Mouse (Mus musculus): ENCODE results near the gene Dock2. TPM values are rescaled to one million over a fixed set of nuclear protein-coding genes. Genes with fewer than 3 reads are reported as not detected.
A peak's percentile ranks its signal among the peaks of the same experiment; 100 is the strongest.

Dock2 gene
- total RNA-seq, 2 experiments from 2014 or later = 2.7 to 3.8 TPM

DNA sequence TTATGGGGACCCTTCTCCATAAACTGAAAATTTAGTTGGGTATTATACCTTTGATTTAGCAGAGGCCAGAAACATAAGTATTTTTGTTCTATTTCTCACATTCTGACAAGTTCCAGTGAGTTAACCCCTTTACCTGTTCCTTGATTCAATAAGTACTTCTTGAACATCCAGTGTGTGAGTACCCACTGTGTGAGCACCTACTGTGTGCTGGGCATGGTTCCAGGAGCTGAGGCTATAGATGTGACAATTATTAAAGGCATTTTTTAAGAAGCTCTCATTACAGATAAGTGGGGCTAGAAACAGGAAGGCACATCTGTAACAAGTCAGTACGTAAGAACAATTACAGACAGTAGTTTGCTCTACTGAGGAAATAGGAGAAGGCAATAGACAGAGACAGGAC lies 464.4 kb downstream of the Dock2 start:
- Histone ChIP-seq H3K4me3 (no peak overlapping the region), H3K27ac (no peak overlapping the region)
- DNase-seq (ENCODE audit: extremely low spot score in 1 of 2, low spot score in 2 of 2) = no peak
- intact Hi-C loops (cut with DNase I) = loop anchor here (5.0 kb wide), 2 partner anchors 148 to 388 kb away; no protein-coding TSS in a partner anchor
- TF ChIP-seq CTCF (IDR thresholded peaks at IDR 0.05) = no peak

GRCm38 (mm10) chr11:34317001-34317400 lies 466.7 kb downstream of the Dock2 start:
- no peak for TF ChIP-seq CTCF (IDR thresholded peaks at IDR 0.05)
- intact Hi-C loops (cut with DNase I) = loop anchor here (2.0 to 5.0 kb wide), 3 partner anchors 104 to 390 kb away; no protein-coding TSS in a partner anchor
- peak; percentile 21 to 22 for DNase-seq (ENCODE audit: extremely low spot score in 1 of 2, low spot score in 2 of 2)
- H3K4me3 ChIP-seq = no peak overlapping the region; the same call in 1 of the 2 replicates
- no peak overlapping the region for H3K27ac ChIP-seq

- H3K4me3 ChIP-seq = no peak overlapping the region
- H3K27ac ChIP-seq = no peak overlapping the region
- intact Hi-C loops (cut with DNase I) = loop anchor here (2.0 to 5.0 kb wide), 3 partner anchors 105 to 391 kb away; no protein-coding TSS in a partner anchor
- no peak for DNase-seq (ENCODE audit: extremely low spot score in 1 of 2, low spot score in 2 of 2)
- TF ChIP-seq CTCF (IDR thresholded peaks at IDR 0.05) = no peak
These were observed 467.5 kb downstream of the Dock2 start for GRCm38 (mm10) chr11:34316176-34316575.

DNA sequence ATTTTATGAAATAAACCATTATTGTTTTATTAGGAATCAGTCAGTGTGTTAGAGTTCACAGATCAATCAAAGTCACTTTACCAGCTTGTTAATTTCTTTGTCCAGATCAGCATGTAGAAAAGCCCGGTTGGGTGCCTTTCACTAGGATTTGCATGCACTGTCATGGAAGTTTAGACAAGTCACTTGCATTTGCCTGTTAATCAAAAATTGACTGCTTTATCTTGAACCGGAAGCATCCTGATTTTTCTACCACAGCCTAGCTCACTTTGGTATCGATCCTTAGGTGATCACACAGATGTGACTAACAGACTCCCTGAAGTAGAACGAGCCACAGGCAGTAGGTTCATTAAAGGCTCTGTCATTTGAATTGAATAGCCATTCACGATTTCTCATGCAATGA lies 468.3 kb downstream of the Dock2 start:
- Histone ChIP-seq H3K27ac (no peak overlapping the region), H3K4me3 (peak overlapping the region; percentile 34; the same call in 1 of the 2 replicates)
- intact Hi-C loops (cut with DNase I) = loop anchor here (5.0 kb wide), 2 partner anchors 152 to 392 kb away; no protein-coding TSS in a partner anchor
- TF ChIP-seq CTCF (IDR thresholded peaks at IDR 0.05) = no peak
- no peak for DNase-seq (ENCODE audit: extremely low spot score in 1 of 2, low spot score in 2 of 2)

GRCm38 (mm10) chr11:34314534-34315379 lies 468.9 kb downstream of the Dock2 start, which contains the start of gene Fam196b:
TSS of gene Fam196b (plus strand) at chr11:34314822.
- TF ChIP-seq CTCF (IDR thresholded peaks at IDR 0.05) = peak; percentile 58
- intact Hi-C loops (cut with DNase I) = loop anchor here (5.0 kb wide), 3 partner anchors 77 to 393 kb away; no protein-coding TSS in a partner anchor
- peak; percentile 22 to 45 for DNase-seq (ENCODE audit: extremely low spot score in 1 of 2, low spot score in 2 of 2)
- peak within 1 kb of the TSS; percentile 34 for H3K4me3 ChIP-seq
- H3K27ac ChIP-seq = no peak within 1 kb of the TSS

DNA sequence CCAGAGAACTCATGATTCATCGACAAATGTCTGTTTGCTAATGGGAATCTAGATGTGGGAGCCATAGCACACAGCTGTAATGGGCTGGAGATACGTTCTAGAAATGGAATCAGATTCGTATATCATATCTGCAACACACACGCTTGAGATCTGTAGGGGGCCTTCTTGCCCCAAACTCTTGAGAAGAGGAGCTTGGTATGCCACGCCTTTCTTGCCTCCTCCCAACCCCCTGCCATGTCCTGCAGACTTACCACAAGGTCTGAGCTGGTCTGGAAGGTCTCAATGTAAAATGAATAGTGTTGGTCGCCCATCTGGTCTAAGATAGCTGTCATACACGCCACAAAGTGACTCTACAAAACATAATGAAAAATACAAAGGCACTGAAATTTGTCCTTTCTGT lies 471.5 kb downstream of the Dock2 start:
- intact Hi-C loops (cut with DNase I) = loop anchor here (5.0 kb wide), 1 partner anchor 75 kb away; no protein-coding TSS in a partner anchor
- DNase-seq (ENCODE audit: extremely low spot score in 1 of 2, low spot score in 2 of 2) = no peak
- Histone ChIP-seq H3K4me3 (no peak overlapping the region), H3K27ac (no peak overlapping the region)
- no peak for TF ChIP-seq CTCF (IDR thresholded peaks at IDR 0.05)

GRCm38 (mm10) chr11:34311717-34312116 lies 472.0 kb downstream of the Dock2 start:
- DNase-seq (ENCODE audit: extremely low spot score in 1 of 2, low spot score in 2 of 2) = no peak
- Histone ChIP-seq H3K27ac (no peak overlapping the region), H3K4me3 (no peak overlapping the region)
- no peak for TF ChIP-seq CTCF (IDR thresholded peaks at IDR 0.05)
- intact Hi-C loops (cut with DNase I) = loop anchor here (5.0 kb wide), 1 partner anchor 74 kb away; no protein-coding TSS in a partner anchor

DNA sequence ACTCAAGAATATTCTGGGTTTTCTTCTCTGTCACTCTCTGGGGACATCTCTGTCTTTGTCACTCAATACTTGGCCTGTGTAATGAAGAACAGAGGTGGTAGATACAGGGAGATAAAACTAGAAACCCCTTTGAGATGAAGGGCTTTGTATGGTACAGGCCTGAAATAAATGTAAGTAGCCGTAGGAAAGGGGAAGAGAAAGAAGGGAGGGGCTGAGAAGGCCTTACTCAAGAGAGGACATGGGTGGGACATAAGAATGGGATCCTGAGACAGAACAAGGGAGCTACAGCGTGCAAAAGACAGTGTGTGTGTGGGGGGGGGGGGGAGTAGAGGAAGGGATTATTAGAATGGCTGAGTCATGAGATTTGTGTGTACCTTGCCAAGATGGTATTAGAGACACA lies 474.3 kb downstream of the Dock2 start:
- Histone ChIP-seq H3K27ac (no peak overlapping the region), H3K4me3 (no peak overlapping the region)
- intact Hi-C loops (cut with DNase I) = loop anchor here (5.0 kb wide), 1 partner anchor 503 kb away; no protein-coding TSS in a partner anchor
- TF ChIP-seq CTCF (IDR thresholded peaks at IDR 0.05) = no peak
- no peak for DNase-seq (ENCODE audit: extremely low spot score in 1 of 2, low spot score in 2 of 2)

GRCm38 (mm10) chr11:34308731-34309130 lies 475.0 kb downstream of the Dock2 start:
- Histone ChIP-seq H3K27ac (no peak overlapping the region), H3K4me3 (no peak overlapping the region)
- intact Hi-C loops (cut with DNase I) = loop anchor here (5.0 kb wide), 1 partner anchor 504 kb away; no protein-coding TSS in a partner anchor
- TF ChIP-seq CTCF (IDR thresholded peaks at IDR 0.05) = no peak
- DNase-seq (ENCODE audit: extremely low spot score in 1 of 2, low spot score in 2 of 2) = no peak

GRCm38 (mm10) chr11:34306231-34306630 lies 477.5 kb downstream of the Dock2 start:
- intact Hi-C loops (cut with DNase I) = loop anchor here (5.0 kb wide), 1 partner anchor 506 kb away; no protein-coding TSS in a partner anchor
- TF ChIP-seq CTCF (IDR thresholded peaks at IDR 0.05) = no peak
- Histone ChIP-seq H3K4me3 (no peak overlapping the region), H3K27ac (no peak overlapping the region)
- no peak for DNase-seq (ENCODE audit: extremely low spot score in 1 of 2, low spot score in 2 of 2)

- intact Hi-C loops (cut with DNase I) = no loop called here
- TF ChIP-seq CTCF (IDR thresholded peaks at IDR 0.05) = no peak
These were observed 483.6 kb downstream of the Dock2 start for GRCm38 (mm10) chr11:34300064-34300463.

DNA sequence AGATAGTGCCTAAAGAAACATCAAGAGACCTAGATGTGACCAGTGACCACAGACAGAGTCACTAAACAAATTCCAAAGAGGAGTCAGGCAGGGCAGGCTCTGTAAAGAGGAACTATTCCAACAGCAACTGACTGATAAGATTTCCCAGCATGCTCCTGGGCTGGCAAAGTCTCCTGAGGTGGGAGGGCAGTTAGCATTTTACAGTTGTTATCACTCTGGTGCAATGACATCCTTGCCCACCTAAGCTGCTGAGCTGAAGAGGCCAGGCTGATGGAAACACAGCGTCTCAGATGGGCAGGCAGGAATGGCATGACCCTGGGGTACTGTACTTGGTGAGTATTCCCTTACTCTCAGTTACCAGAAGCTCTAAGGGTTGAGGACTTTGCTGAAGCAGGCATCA lies 484.1 kb downstream of the Dock2 start:
- H3K27ac ChIP-seq = no peak overlapping the region
- no peak overlapping the region for H3K4me3 ChIP-seq
- DNase-seq (ENCODE audit: extremely low spot score in 1 of 2, low spot score in 2 of 2) = no peak
- TF ChIP-seq CTCF (IDR thresholded peaks at IDR 0.05) = no peak
- intact Hi-C loops (cut with DNase I) = no loop called here

More at GRCm38 (mm10) chr11:34300064-34300463, 483.6 kb downstream of the Dock2 start:
- no peak for DNase-seq (ENCODE audit: extremely low spot score in 1 of 2, low spot score in 2 of 2)
- no peak overlapping the region for H3K27ac ChIP-seq
- H3K4me3 ChIP-seq = no peak overlapping the region

Measured in left cerebral cortex, adult 2 months (tissue).